Mouse (Mus musculus) heart, adult 2 months (tissue): ENCODE results near the gene Runx2.

Experiments
- CTCF ChIP-seq: fragments of 200-600 bp; IDR thresholded peaks from 2 replicates; pipeline ENCODE4 v1.8.1; 2022; ENCODE audit warnings: antibody characterized with exemption, mild to moderate bottlenecking, moderate library complexity
- POLR2A ChIP-seq: fragments of 200-500 bp; IDR thresholded peaks from 2 replicates; pipeline ENCODE4 v1.6.1; 2011; ENCODE audit warnings: mild to moderate bottlenecking, low read depth, low read length, control low read depth; ENCODE audit not compliant: insufficient read depth

- peak; percentile 79 for TF ChIP-seq CTCF
- no peak for TF ChIP-seq POLR2A
Measured at GRCm38 (mm10) chr17:44455681-44456600, 358.7 kb downstream of the Runx2 start.
